Mouse (Mus musculus) kidney, postnatal 0 days (tissue): ENCODE measurements around the gene Rinl. TPM values are rescaled to one million over a fixed set of nuclear protein-coding genes. Genes with fewer than 3 reads are reported as not detected.

Experiments used
- ATAC-seq: fragments of 200-750 bp; cut with Nextera tagmentation; replicated peaks from 2 replicates; pipeline ENCODE4 v1.8.0; 2017; ENCODE audit warnings: low read depth, moderate number of reproducible peaks, moderate TSS enrichment, moderate library complexity; ENCODE audit not compliant: low FRiP score
- DNase-seq: peaks from one replicate; pipeline ENCODE4 v3.0.0-alpha.2; 2016; ENCODE audit warnings: low spot score
- H3K27ac ChIP-seq: fragments of 300-500 bp; sonication (generic); 2 replicates; pipeline ENCODE4 v1.5.1; 2014; ENCODE audit warnings: mild to moderate bottlenecking
- H3K27me3 ChIP-seq: fragments of 300-500 bp; sonication (generic); 2 replicates; pipeline ENCODE4 v1.6.1; 2014; ENCODE audit warnings: low read length, mixed read lengths; ENCODE audit not compliant: insufficient read depth
- H3K36me3 ChIP-seq: fragments of 300-500 bp; sonication (generic); 2 replicates; pipeline ENCODE4 v1.6.1; 2014; ENCODE audit warnings: low read length, mixed read lengths; ENCODE audit not compliant: insufficient read depth
- H3K4me1 ChIP-seq: fragments of 300-500 bp; sonication (generic); replicated peaks from 2 replicates; pipeline ENCODE4 v1.6.1; 2014; ENCODE audit warnings: antibody characterized with exemption, low read length, mixed read lengths; ENCODE audit not compliant: insufficient read depth
- H3K4me2 ChIP-seq: fragments of 300-500 bp; sonication (generic); 2 replicates; pipeline ENCODE4 v1.6.1; 2014; ENCODE audit warnings: mild to moderate bottlenecking, low read length, moderate library complexity, mixed read lengths
- H3K4me3 ChIP-seq: fragments of 300-500 bp; sonication (generic); replicated peaks from 2 replicates; pipeline ENCODE4 v1.5.1; 2014; ENCODE audit warnings: low read depth, low read length
- H3K9ac ChIP-seq: fragments of 300-500 bp; sonication (generic); 2 replicates; pipeline ENCODE4 v1.6.1; 2014; ENCODE audit warnings: low read depth, low read length
- H3K9me3 ChIP-seq: fragments of 300-500 bp; sonication (generic); replicated peaks from 2 replicates; pipeline ENCODE4 v1.6.1; 2016; ENCODE audit warnings: low read length, inconsistent platforms, mixed read lengths
- CTCF ChIP-seq: IDR thresholded peaks from 2 replicates; pipeline ENCODE4 v1.5.1; 2016; ENCODE audit warnings: antibody characterized with exemption, low read depth, mild to moderate bottlenecking, moderate library complexity
- WGBS: fragments of 180-500 bp; shearing (Covaris S2); extraction: QIAGEN DNeasy Blood & Tissue Kit; methylation state at CpG from one replicate; pipeline ENCODE4 v1.1.7; 2014; 5-methylcytosine and 5-hydroxymethylcytosine counted together
- polyA plus RNA-seq: library from polyadenylated mRNA; unstranded; fragments of >200 nt; fragmentation: Nextera tagmentation; extraction: Ambion mirVana; gene quantifications from 2 replicates; pipeline ENCODE4 v1.2.1, GENCODE M21; 2015

Rinl gene
- polyA plus RNA-seq, 1 experiment from 2014 or later: 6.3 TPM

GRCm38 (mm10) chr7:28803756-28804155 lies 15.0 kb downstream of the Rinl start:
- Histone ChIP-seq H3K4me1 (peaks cover 38% of the 10 kb centered on the region), H3K9ac (no peak overlapping the region), H3K36me3 (no peaks in the 10 kb centered on the region), H3K4me2 (no peak overlapping the region), H3K4me3 (no peak overlapping the region), H3K27ac (peak overlapping the region; percentile 88), H3K9me3 (no peaks in the 10 kb centered on the region), H3K27me3 (no peaks in the 10 kb centered on the region)
- no peak for ATAC-seq
- DNase-seq: peak; percentile 71
- 13% methylated on average over 4 of the region's 4 CpGs for WGBS
- no peak for TF ChIP-seq CTCF

- DNase-seq: no peak
- 67% methylated on average over 4 of the region's 4 CpGs for WGBS
- no peak for ATAC-seq
Observed at GRCm38 (mm10) chr7:28806869-28807268, 18.1 kb downstream of the Rinl start.

GRCm38 (mm10) chr7:28807641-28808220 lies 19.0 kb downstream of the Rinl start:
- Histone ChIP-seq H3K4me3 (peak overlapping the region; percentile 85), H3K27me3 (no peaks in the 10 kb centered on the region), H3K4me1 (peaks cover 29% of the 10 kb centered on the region), H3K27ac (peak overlapping the region; percentile 100), H3K9me3 (no peaks in the 10 kb centered on the region), H3K9ac (peak overlapping the region; percentile 94), H3K4me2 (peak overlapping the region; percentile 86), H3K36me3 (no peaks in the 10 kb centered on the region)
- DNase-seq: no peak
- 37% methylated on average over 6 of the region's 8 CpGs for WGBS
- no peak for TF ChIP-seq CTCF
- ATAC-seq: no peak

More at GRCm38 (mm10) chr7:28806869-28807268, 18.1 kb downstream of the Rinl start:
- no peak overlapping the region for H3K9ac ChIP-seq
- no peaks in the 10 kb centered on the region for H3K9me3 ChIP-seq
- H3K4me2 ChIP-seq: no peak overlapping the region
- peaks cover 30% of the 10 kb centered on the region for H3K4me1 ChIP-seq
- no peaks in the 10 kb centered on the region for H3K36me3 ChIP-seq
- peak; percentile 32; the same call in 1 of the 2 replicates for TF ChIP-seq CTCF
- no peaks in the 10 kb centered on the region for H3K27me3 ChIP-seq
- H3K4me3 ChIP-seq: no peak overlapping the region
- H3K27ac ChIP-seq: no peak overlapping the region

- Histone ChIP-seq H3K4me2 (peak within 1 kb of the TSS; percentile 86), H3K27ac (peak within 1 kb of the TSS; percentile 100), H3K36me3 (peaks cover 6% of the 10 kb centered on the region), H3K9me3 (no peaks in the 10 kb centered on the region), H3K4me3 (peak within 1 kb of the TSS; percentile 85), H3K4me1 (peaks cover 27% of the 10 kb centered on the region), H3K9ac (peak within 1 kb of the TSS; percentile 94), H3K27me3 (no peaks in the 10 kb centered on the region)
- WGBS: 3% methylated on average over 35 of the region's 35 CpGs
- ATAC-seq (peak; percentile 8; the same call in 1 of the 2 replicates), DNase-seq (peak; percentile 85)
- no peak for TF ChIP-seq CTCF
Observed at GRCm38 (mm10) chr7:28808221-28808941, 19.6 kb downstream of the Rinl start, which contains the start of gene Hnrnpl. Hnrnpl (plus strand) TSS chr7:28808541.

GRCm38 (mm10) chr7:28808957-28809393 lies 20.2 kb downstream of the Rinl start:
- Histone ChIP-seq H3K36me3 (peaks cover 12% of the 10 kb centered on the region), H3K4me3 (peak overlapping the region; percentile 85), H3K27ac (peak overlapping the region; percentile 100), H3K9me3 (no peaks in the 10 kb centered on the region), H3K9ac (peak overlapping the region; percentile 94), H3K4me1 (peaks cover 21% of the 10 kb centered on the region), H3K4me2 (peak overlapping the region; percentile 86), H3K27me3 (no peaks in the 10 kb centered on the region)
- ATAC-seq (peak; percentile 55), DNase-seq (peak; percentile 95)
- under 1% methylated on average over 29 of the region's 32 CpGs for WGBS
- TF ChIP-seq CTCF: no peak

- peak overlapping the region; percentile 94 for H3K9ac ChIP-seq
- peak; percentile 15; the same call in 1 of the 2 replicates for ATAC-seq
- H3K4me1 ChIP-seq: peaks cover 16% of the 10 kb centered on the region
- H3K4me3 ChIP-seq: peak overlapping the region; percentile 85
- H3K27me3 ChIP-seq: no peaks in the 10 kb centered on the region
- peak overlapping the region; percentile 86 for H3K4me2 ChIP-seq
- no peaks in the 10 kb centered on the region for H3K9me3 ChIP-seq
- no peak; the same call in 1 of the 2 replicates for TF ChIP-seq CTCF
- peaks cover 18% of the 10 kb centered on the region for H3K36me3 ChIP-seq
- H3K27ac ChIP-seq: peak overlapping the region; percentile 100
- peak; percentile 66 for DNase-seq
- under 1% methylated on average over 35 of the region's 35 CpGs for WGBS
Observed at GRCm38 (mm10) chr7:28809401-28810089, 20.8 kb downstream of the Rinl start.
